Mouse (Mus musculus) myocyte (in vitro differentiated cells): ENCODE measurements around the gene Jph2. TPM values are rescaled to one million over a fixed set of nuclear protein-coding genes. Genes with fewer than 3 reads are reported as not detected.

Experiments
- H3K27me3 ChIP-seq: one replicate; pipeline ENCODE4 v1.6.1; 2011; ENCODE audit not compliant: control insufficient read depth, insufficient read depth, insufficient read length
- H3K36me3 ChIP-seq: one replicate; pipeline ENCODE4 v1.6.1; 2011; ENCODE audit not compliant: control insufficient read depth, insufficient read depth
- H3K4me2 ChIP-seq: one replicate; pipeline ENCODE4 v1.6.1; 2011; ENCODE audit warnings: low read depth, control low read depth
- H3K4me3 ChIP-seq: one replicate; pipeline ENCODE4 v1.5.1; 2011; ENCODE audit warnings: mild to moderate bottlenecking, control low read depth, moderate library complexity
- H3K79me2 ChIP-seq: one replicate; pipeline ENCODE4 v1.6.1; 2011; ENCODE audit not compliant: control insufficient read depth, insufficient read depth
- H3ac ChIP-seq: one replicate; pipeline ENCODE4 v1.6.1; 2011; ENCODE audit not compliant: control insufficient read depth, insufficient read length
- CEBPB ChIP-seq: IDR thresholded peaks from 2 replicates; pipeline ENCODE4 v1.6.1; 2011; ENCODE audit warnings: mild to moderate bottlenecking, moderate library complexity; ENCODE audit not compliant: poor library complexity, insufficient read depth, severe bottlenecking
- E2F4 ChIP-seq: IDR thresholded peaks from one replicate; pipeline ENCODE4 v1.6.1; 2011; ENCODE audit warnings: mild to moderate bottlenecking, control low read depth, moderate library complexity; ENCODE audit not compliant: insufficient read depth
- MAX ChIP-seq: IDR thresholded peaks from one replicate; pipeline ENCODE4 v1.6.1; 2011; ENCODE audit warnings: low read depth, mild to moderate bottlenecking, control low read depth
- MYOD1 ChIP-seq, 3 experiments: IDR thresholded peaks; one replicate each; pipeline ENCODE4 v1.6.1; 2011; ENCODE audit warnings: control low read depth in 2 of 3, low read depth in 2 of 3, mild to moderate bottlenecking in 2 of 3, moderate library complexity in 1 of 3; ENCODE audit not compliant: insufficient read length in 2 of 3, control insufficient read depth in 1 of 3
- MYOG ChIP-seq, 3 experiments: IDR thresholded peaks; one replicate each; pipeline ENCODE4 v1.6.1; 2011; ENCODE audit warnings: control low read depth in 2 of 3, low read depth in 2 of 3, mild to moderate bottlenecking in 2 of 3; ENCODE audit not compliant: insufficient read length in 2 of 3, control insufficient read depth in 1 of 3, insufficient read depth in 1 of 3
- POLR2A ChIP-seq: IDR thresholded peaks from one replicate; pipeline ENCODE4 v1.6.1; 2011; ENCODE audit warnings: low read depth, mild to moderate bottlenecking, control low read depth, moderate library complexity; ENCODE audit not compliant: insufficient read length
- POLR2AphosphoS2 ChIP-seq: IDR thresholded peaks from one replicate; pipeline ENCODE4 v1.6.1; 2011; ENCODE audit warnings: low read depth, control low read depth; ENCODE audit not compliant: insufficient read length
- REST ChIP-seq: IDR thresholded peaks from one replicate; pipeline ENCODE4 v1.6.1; 2011; ENCODE audit warnings: mild to moderate bottlenecking, control low read depth, moderate library complexity; ENCODE audit not compliant: insufficient read depth, insufficient read length
- SRF ChIP-seq: IDR thresholded peaks from one replicate; pipeline ENCODE4 v1.6.1; 2011; ENCODE audit warnings: low read depth; ENCODE audit not compliant: control insufficient read depth, insufficient read length
- TCF12 ChIP-seq: IDR thresholded peaks from one replicate; pipeline ENCODE4 v1.6.1; 2011; ENCODE audit warnings: mild to moderate bottlenecking, control low read depth; ENCODE audit not compliant: poor library complexity, insufficient read depth, severe bottlenecking
- TCF3 ChIP-seq: IDR thresholded peaks from one replicate; pipeline ENCODE4 v1.6.1; 2011; ENCODE audit warnings: low read depth, control low read depth; ENCODE audit not compliant: insufficient read length
- USF1 ChIP-seq: IDR thresholded peaks from one replicate; pipeline ENCODE4 v1.6.1; 2011; ENCODE audit warnings: low read depth, mild to moderate bottlenecking, control low read depth, moderate library complexity
- polyA plus RNA-seq: library from polyadenylated mRNA; unstranded; fragments of >200 nt; fragmentation: generic; extraction: Trizol; gene quantifications from one replicate; pipeline ENCODE4 v1.2.1, GENCODE M21; 2012; ENCODE audit warnings: missing spikeins

The Jph2 gene
- polyA plus RNA-seq, 1 experiment: 217 TPM

- Histone ChIP-seq H3K4me3 (no peak overlapping the region), H3K4me2 (no peak overlapping the region), H3K36me3 (no peaks in the 10 kb centered on the region), H3K27me3 (peaks cover 22% of the 10 kb centered on the region), H3ac (no peak overlapping the region), H3K79me2 (no peaks in the 10 kb centered on the region)
- TF ChIP-seq POLR2A: no peak
- no peak for TF ChIP-seq TCF3
- no peak for TF ChIP-seq SRF
- no peak for TF ChIP-seq CEBPB
- no peak for TF ChIP-seq MYOG (IDR thresholded peaks at IDR 0.05; ENCODE audit: control insufficient read depth in 1 of 3, insufficient read depth in 1 of 3, insufficient read length in 2 of 3, low read depth in 2 of 3)
- no peak for TF ChIP-seq TCF12
- no peak for TF ChIP-seq USF1
- no peak for TF ChIP-seq MYOD1 (IDR thresholded peaks at IDR 0.05; ENCODE audit: control insufficient read depth in 1 of 3, insufficient read length in 2 of 3, low read depth in 2 of 3)
- no peak for TF ChIP-seq E2F4
- no peak for TF ChIP-seq MAX
- no peak for TF ChIP-seq POLR2AphosphoS2
- no peak for TF ChIP-seq REST
Measured at GRCm38 (mm10) chr2:163309376-163309775, 88.4 kb downstream of the Jph2 start.

GRCm38 (mm10) chr2:163303037-163303436 lies 94.8 kb downstream of the Jph2 start:
- H3K27me3 ChIP-seq: peaks cover 35% of the 10 kb centered on the region

GRCm38 (mm10) chr2:163301641-163302040 lies 96.2 kb downstream of the Jph2 start:
- Histone ChIP-seq H3K36me3 (no peaks in the 10 kb centered on the region), H3K4me3 (no peak overlapping the region), H3ac (no peak overlapping the region), H3K79me2 (no peaks in the 10 kb centered on the region), H3K27me3 (peaks cover 42% of the 10 kb centered on the region), H3K4me2 (no peak overlapping the region)
- no peak for TF ChIP-seq MAX

More at GRCm38 (mm10) chr2:163303037-163303436, 94.8 kb downstream of the Jph2 start:
- no peaks in the 10 kb centered on the region for H3K79me2 ChIP-seq
- H3K4me3 ChIP-seq: no peak overlapping the region
- no peak overlapping the region for H3ac ChIP-seq
- no peak overlapping the region for H3K4me2 ChIP-seq
- TF ChIP-seq POLR2A: no peak
- TF ChIP-seq MYOD1 (IDR thresholded peaks at IDR 0.05; ENCODE audit: control insufficient read depth in 1 of 3, insufficient read length in 2 of 3, low read depth in 2 of 3): no peak
- TF ChIP-seq MYOG (IDR thresholded peaks at IDR 0.05; ENCODE audit: control insufficient read depth in 1 of 3, insufficient read depth in 1 of 3, insufficient read length in 2 of 3, low read depth in 2 of 3): no peak
- no peak for TF ChIP-seq TCF12
- TF ChIP-seq MAX: no peak
- no peak for TF ChIP-seq REST
- TF ChIP-seq TCF3: no peak
- TF ChIP-seq E2F4: no peak
- no peak for TF ChIP-seq CEBPB
- TF ChIP-seq SRF: no peak
- no peak for TF ChIP-seq POLR2AphosphoS2
- no peak for TF ChIP-seq USF1
- no peaks in the 10 kb centered on the region for H3K36me3 ChIP-seq

GRCm38 (mm10) chr2:163300069-163301060 lies 97.4 kb downstream of the Jph2 start:
- Histone ChIP-seq H3K36me3 (no peaks in the 10 kb centered on the region), H3K27me3 (peaks cover 44% of the 10 kb centered on the region), H3ac (no peak overlapping the region), H3K79me2 (no peaks in the 10 kb centered on the region), H3K4me2 (no peak overlapping the region), H3K4me3 (no peak overlapping the region)
- TF ChIP-seq TCF3 (no peak), USF1 (no peak), MYOD1 (IDR thresholded peaks at IDR 0.05; ENCODE audit: control insufficient read depth in 1 of 3, insufficient read length in 2 of 3, low read depth in 2 of 3) (no peak), POLR2A (no peak), SRF (no peak)

- H3K27me3 ChIP-seq: peaks cover 37% of the 10 kb centered on the region
- no peak overlapping the region for H3K4me2 ChIP-seq
- no peak overlapping the region for H3ac ChIP-seq
- H3K4me3 ChIP-seq: no peak overlapping the region
- TF ChIP-seq TCF3 (no peak), POLR2A (no peak), REST (no peak), TCF12 (no peak), POLR2AphosphoS2 (no peak)
- no peaks in the 10 kb centered on the region for H3K36me3 ChIP-seq
- no peaks in the 10 kb centered on the region for H3K79me2 ChIP-seq
Measured at GRCm38 (mm10) chr2:163296999-163297630, 100.7 kb downstream of the Jph2 start.
